Mouse (Mus musculus) CH12.LX (cell line): ENCODE results near the gene Ifnar1. TPM values are rescaled to one million over a fixed set of nuclear protein-coding genes. Genes with fewer than 3 reads are reported as not detected.

ENCODE experiments used
- DNase-seq: peaks from one replicate; pipeline ENCODE4 v3.0.0-alpha.2; 2013; ENCODE audit errors: extremely low read depth
- H3K27ac ChIP-seq: 2 replicates; pipeline ENCODE4 v1.5.1; 2012; ENCODE audit warnings: low read depth, mild to moderate bottlenecking, control low read depth, moderate library complexity; ENCODE audit not compliant: insufficient read depth
- H3K27me3 ChIP-seq: replicated peaks from 2 replicates; pipeline ENCODE3; 2012; ENCODE audit warnings: inconsistent platforms
- H3K36me3 ChIP-seq, 2 experiments: replicated peaks in 1 of 2; 2 replicates each; pipeline versions ENCODE3 to v1.6.1; 2012; ENCODE audit warnings: inconsistent platforms in 1 of 2, low read length in 1 of 2, mild to moderate bottlenecking in 1 of 2, mixed read lengths in 1 of 2, moderate library complexity in 1 of 2; ENCODE audit not compliant: control insufficient read depth in 1 of 2, insufficient read depth in 1 of 2
- H3K4me1 ChIP-seq, 2 experiments: 2 replicates each; pipeline ENCODE4 v1.6.1; 2012; ENCODE audit warnings: inconsistent platforms in 1 of 2, moderate library complexity in 1 of 2; ENCODE audit not compliant: insufficient read depth in 2 of 2, control insufficient read depth in 1 of 2
- H3K4me2 ChIP-seq: 2 replicates; pipeline ENCODE4 v1.6.1; 2012; ENCODE audit warnings: low read depth, mild to moderate bottlenecking, control low read depth; ENCODE audit not compliant: poor library complexity, insufficient read depth, severe bottlenecking
- H3K4me3 ChIP-seq, 3 experiments: fragments of 150-350 bp in 1 of 3; sonication (generic) in 1 of 3; replicated peaks in 1 of 3; 2 replicates each; pipeline versions ENCODE3 to v1.5.1; 2011 to 2012; ENCODE audit warnings: low read depth in 2 of 3, low read length in 2 of 3, mild to moderate bottlenecking in 2 of 3, moderate library complexity in 2 of 3, control low read depth in 1 of 3, improper control_type of control experiment in 1 of 3, inconsistent platforms in 1 of 3, mixed read lengths in 1 of 3; ENCODE audit not compliant: poor library complexity in 1 of 3
- H3K79me2 ChIP-seq: replicated peaks from 2 replicates; pipeline ENCODE4 v1.6.1; 2012; ENCODE audit warnings: mild to moderate bottlenecking, moderate library complexity; ENCODE audit not compliant: control insufficient read depth, poor library complexity, insufficient read depth, severe bottlenecking; ENCODE audit errors: extremely low read depth
- H3K9ac ChIP-seq: 2 replicates; pipeline ENCODE4 v1.6.1; 2012; ENCODE audit warnings: low read depth, mild to moderate bottlenecking, control low read depth, moderate library complexity; ENCODE audit not compliant: insufficient read depth
- H3K9me3 ChIP-seq: replicated peaks from 2 replicates; pipeline ENCODE3; 2012; ENCODE audit warnings: low read length, inconsistent platforms, mixed read lengths
- BHLHE40 ChIP-seq: IDR thresholded peaks from 2 replicates; pipeline ENCODE4 v1.6.1; 2011; ENCODE audit warnings: mild to moderate bottlenecking, low read depth, low read length, improper control_type of control experiment
- CHD1 ChIP-seq: IDR thresholded peaks from 2 replicates; pipeline ENCODE4 v1.6.1; 2012; ENCODE audit warnings: low read depth, low read length, improper control_type of control experiment, inconsistent platforms
- CHD2 ChIP-seq: IDR thresholded peaks from 2 replicates; pipeline ENCODE4 v1.6.1; 2011; ENCODE audit warnings: low read length, improper control_type of control experiment
- E2F4 ChIP-seq: IDR thresholded peaks from 2 replicates; pipeline ENCODE4 v1.6.1; 2011; ENCODE audit warnings: low read depth, low read length, improper control_type of control experiment; ENCODE audit not compliant: insufficient replicate concordance
- ELF1 ChIP-seq: IDR thresholded peaks from 2 replicates; pipeline ENCODE4 v1.6.1; 2014; ENCODE audit warnings: low read depth, mild to moderate bottlenecking, inconsistent platforms, low read length, improper control_type of control experiment
- EP300 ChIP-seq: IDR thresholded peaks from 2 replicates; pipeline ENCODE4 v1.6.1; 2011; ENCODE audit warnings: low read length, improper control_type of control experiment
- ETS1 ChIP-seq: conservative IDR thresholded peaks from 2 replicates; pipeline ENCODE4 v1.6.1; 2012; ENCODE audit warnings: low read depth, mild to moderate bottlenecking, inconsistent platforms, low read length, improper control_type of control experiment, moderate library complexity
- HCFC1 ChIP-seq: IDR thresholded peaks from 2 replicates; pipeline ENCODE4 v1.6.1; 2012; ENCODE audit warnings: low read depth, mild to moderate bottlenecking, inconsistent platforms, low read length, improper control_type of control experiment
- IRF4 ChIP-seq: IDR thresholded peaks from 2 replicates; pipeline ENCODE4 v1.6.1; 2014; ENCODE audit warnings: low read depth, mild to moderate bottlenecking, inconsistent platforms, low read length, improper control_type of control experiment
- JUND ChIP-seq: conservative IDR thresholded peaks from 2 replicates; pipeline ENCODE4 v1.6.1; 2011; ENCODE audit warnings: low read depth, low read length, improper control_type of control experiment
- KAT2A ChIP-seq: IDR thresholded peaks from 2 replicates; pipeline ENCODE4 v1.6.1; 2012; ENCODE audit warnings: low read length, improper control_type of control experiment, inconsistent platforms; ENCODE audit not compliant: insufficient replicate concordance
- MAFK ChIP-seq: IDR thresholded peaks from 2 replicates; pipeline ENCODE4 v1.6.1; 2011; ENCODE audit warnings: low read length, improper control_type of control experiment; ENCODE audit not compliant: insufficient replicate concordance
- MEF2A ChIP-seq: IDR thresholded peaks from 2 replicates; pipeline ENCODE4 v1.6.1; 2014; ENCODE audit warnings: low read depth, mild to moderate bottlenecking, inconsistent platforms, low read length, improper control_type of control experiment, borderline replicate concordance
- MXI1 ChIP-seq: IDR thresholded peaks from 2 replicates; pipeline ENCODE4 v1.6.1; 2011; ENCODE audit warnings: mild to moderate bottlenecking, low read depth, low read length, improper control_type of control experiment
- NELFE ChIP-seq: IDR thresholded peaks from 2 replicates; pipeline ENCODE4 v1.6.1; 2011; ENCODE audit warnings: low read depth, low read length, improper control_type of control experiment
- NRF1 ChIP-seq: IDR thresholded peaks from 2 replicates; pipeline ENCODE4 v1.6.1; 2014; ENCODE audit warnings: low read depth, mild to moderate bottlenecking, inconsistent platforms, low read length, improper control_type of control experiment, moderate library complexity
- PAX5 ChIP-seq: IDR thresholded peaks from 2 replicates; pipeline ENCODE4 v1.6.1; 2012; ENCODE audit warnings: low read length, inconsistent platforms, mixed read lengths
- POLR2AphosphoS2 ChIP-seq: IDR thresholded peaks from 2 replicates; pipeline ENCODE4 v1.6.1; 2011; ENCODE audit warnings: low read depth, low read length, improper control_type of control experiment
- RAD21 ChIP-seq: IDR thresholded peaks from 2 replicates; pipeline ENCODE4 v1.6.1; 2011; ENCODE audit warnings: low read depth, mild to moderate bottlenecking, low read length, improper control_type of control experiment, moderate library complexity
- RCOR1 ChIP-seq: conservative IDR thresholded peaks from 2 replicates; pipeline ENCODE4 v1.6.1; 2012; ENCODE audit warnings: low read depth, mild to moderate bottlenecking, inconsistent platforms, low read length, improper control_type of control experiment
- SIN3A ChIP-seq: IDR thresholded peaks from 2 replicates; pipeline ENCODE4 v1.6.1; 2012; ENCODE audit warnings: low read length, improper control_type of control experiment, inconsistent platforms
- SMC3 ChIP-seq: IDR thresholded peaks from 2 replicates; pipeline ENCODE4 v1.6.1; 2011; ENCODE audit warnings: low read depth, low read length, improper control_type of control experiment
- TBP ChIP-seq: conservative IDR thresholded peaks from 2 replicates; pipeline ENCODE4 v1.6.1; 2011; ENCODE audit warnings: low read depth, low read length, improper control_type of control experiment
- TCF12 ChIP-seq: IDR thresholded peaks from 2 replicates; pipeline ENCODE4 v1.6.1; 2014; ENCODE audit warnings: low read depth, mild to moderate bottlenecking, inconsistent platforms, low read length, improper control_type of control experiment
- UBTF ChIP-seq: IDR thresholded peaks from 2 replicates; pipeline ENCODE4 v1.6.1; 2012; ENCODE audit warnings: low read depth, mild to moderate bottlenecking, inconsistent platforms, low read length, improper control_type of control experiment, moderate library complexity
- USF1 ChIP-seq: IDR thresholded peaks from 2 replicates; pipeline ENCODE4 v1.6.1; 2014; ENCODE audit warnings: low read depth, mild to moderate bottlenecking, inconsistent platforms, low read length, improper control_type of control experiment
- ZC3H11A ChIP-seq: IDR thresholded peaks from 2 replicates; pipeline ENCODE4 v1.6.1; 2012; ENCODE audit warnings: low read depth, mild to moderate bottlenecking, inconsistent platforms, low read length, improper control_type of control experiment
- ZKSCAN1 ChIP-seq: IDR thresholded peaks from 2 replicates; pipeline ENCODE4 v1.6.1; 2012; ENCODE audit warnings: low read depth, inconsistent platforms, low read length, improper control_type of control experiment, borderline replicate concordance
- dilution Hi-C: fragments of 300-500 bp; cut with MboI; formaldehyde crosslinking; loops from 2 replicates; pipeline ENCODE4 v1.14.3; 2020; ENCODE audit warnings: low sequenced_read_pairs; ENCODE audit not compliant: extremely low pct_unique_long_range_greater_than_20kb, extremely low pct_ligation_motif_present
- in situ Hi-C: fragments of 300-500 bp; cut with MboI; formaldehyde crosslinking; loops from 3 replicates; pipeline ENCODE4 v1.14.3; 2019; ENCODE audit warnings: low sequenced_read_pairs, low pct_ligation_motif_present, low pct_unique_long_range_greater_than_20kb, mixed read lengths
- polyA plus RNA-seq: library from polyadenylated mRNA; unstranded; fragments of >175 nt; gene quantifications from 2 replicates; pipeline ENCODE4 v1.2.1, GENCODE M21; 2012; ENCODE audit warnings: low read depth; ENCODE audit not compliant: insufficient read length
- total RNA-seq, 2 experiments: library from RNA; depleted of rRNA; stranded (reverse); fragments of 300-350 nt in 1 of 2; fragments of >200 nt in 1 of 2; gene quantifications; 2 replicates each; pipeline ENCODE4 v1.2.3; 2012 to 2014

The Ifnar1 gene
- total and polyA plus RNA-seq, 3 experiments, result 32.8 to 49.4 (median 40.3) TPM

GRCm38 (mm10) chr16:91463836-91464400, 21.1 kb upstream of the Ifnar1 start:
- H3K9me3 ChIP-seq, result peaks cover 11% of the 10 kb centered on the region
- peak overlapping the region; percentile 86 for H3K4me2 ChIP-seq
- H3K4me3 ChIP-seq, result peak overlapping the region; percentile 67 to 74 (median 69)
- H3K79me2 ChIP-seq, result no peaks in the 10 kb centered on the region
- H3K9ac ChIP-seq, result peak overlapping the region; percentile 86
- H3K27ac ChIP-seq, result no peak overlapping the region
- dilution Hi-C loops, result no loop called here
- in situ Hi-C loops, result no loop called here
- H3K4me1 ChIP-seq, result peaks cover 11 to 65% of the 10 kb centered on the region in 2 experiments; a peak in 3 of 4 replicates
- peaks cover 0 to 13% of the 10 kb centered on the region in 2 experiments for H3K36me3 ChIP-seq
- no peak for DNase-seq
- no peaks in the 10 kb centered on the region for H3K27me3 ChIP-seq
- TF ChIP-seq IRF4, result no peak
- no peak for TF ChIP-seq HCFC1
- no peak; the same call in 1 of the 2 replicates for TF ChIP-seq POLR2AphosphoS2
- TF ChIP-seq ELF1, result no peak

DNA sequence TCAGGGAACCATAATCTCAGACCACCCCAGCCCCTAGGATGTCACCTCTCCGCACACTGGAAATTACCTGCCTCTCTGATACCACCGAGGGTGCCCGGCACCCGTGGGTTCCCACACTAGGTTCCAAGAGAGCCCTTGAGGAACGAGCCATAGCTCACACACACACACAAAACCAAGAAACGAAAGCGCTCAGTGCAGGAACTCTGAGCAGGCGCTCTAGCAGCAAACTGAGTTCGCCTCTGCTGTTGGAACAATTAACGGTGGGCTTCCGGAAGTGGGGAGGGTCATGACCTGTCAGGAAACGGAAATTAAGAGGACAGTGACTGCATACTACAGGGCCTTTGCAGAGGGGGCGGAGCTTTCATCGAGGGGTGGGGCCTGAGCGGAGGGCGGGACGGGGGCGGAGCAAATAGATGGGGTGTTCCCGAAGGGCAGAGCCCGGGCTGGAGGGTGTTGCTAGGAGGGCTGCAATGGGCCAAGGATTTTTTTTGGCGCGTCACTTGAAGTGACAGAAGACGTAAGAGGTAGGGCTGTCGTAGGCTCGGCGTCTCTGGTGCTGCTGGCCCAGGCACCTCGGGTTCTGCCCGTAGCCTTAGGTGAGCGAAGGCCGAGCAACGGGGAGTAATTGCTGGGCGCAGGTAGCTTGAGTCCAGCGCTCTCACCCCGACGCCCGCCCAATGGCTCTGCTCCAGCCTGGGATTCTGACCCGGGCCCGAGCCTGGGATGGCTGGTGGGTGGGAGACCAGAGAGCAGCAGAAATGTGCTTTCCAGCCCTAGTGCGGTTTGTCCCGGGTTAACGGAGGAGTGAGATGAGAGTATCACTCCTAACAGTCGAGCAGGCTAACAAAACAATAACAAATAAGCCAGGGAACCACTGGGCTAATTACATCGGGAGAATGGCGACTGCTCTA, 20.2 kb upstream of the Ifnar1 start:
- DNase-seq, result peak; percentile 98
- no peaks in the 10 kb centered on the region for H3K79me2 ChIP-seq
- H3K4me1 ChIP-seq, result peaks cover 8 to 57% of the 10 kb centered on the region in 2 experiments; a peak in 3 of 4 replicates
- peaks cover 0 to 21% of the 10 kb centered on the region in 2 experiments for H3K36me3 ChIP-seq
- in situ Hi-C loops, result no loop called here
- H3K4me2 ChIP-seq, result peak overlapping the region; percentile 86
- H3K9me3 ChIP-seq, result peaks cover 12% of the 10 kb centered on the region
- peak overlapping the region; percentile 39 for H3K27ac ChIP-seq
- H3K4me3 ChIP-seq, result peak overlapping the region; percentile 67 to 74 (median 69)
- no peaks in the 10 kb centered on the region for H3K27me3 ChIP-seq
- H3K9ac ChIP-seq, result peak overlapping the region; percentile 86
- dilution Hi-C loops, result no loop called here
- TF ChIP-seq E2F4 (peak; percentile 85; the same call in 1 of the 2 replicates), ETS1 (peak; percentile 39), NELFE (peak; percentile 97), RAD21 (no peak), MAFK (no peak), JUND (peak; percentile 27; the same call in 1 of the 2 replicates), MEF2A (peak; percentile 71), CHD1 (0 out of 2 replicates have a peak, but pooled peaks have one; percentile 52), ZKSCAN1 (no peak), UBTF (no peak), PAX5 (no peak), TCF12 (peak; percentile 90), KAT2A (peak; percentile 86; the same call in 1 of the 2 replicates), EP300 (no peak), CHD2 (peak; percentile 84), NRF1 (peak; percentile 71), BHLHE40 (peak; percentile 40), SMC3 (peak; percentile 5), HCFC1 (peak; percentile 89), USF1 (no peak), IRF4 (peak; percentile 71), SIN3A (peak; percentile 95), ELF1 (peak; percentile 93), MXI1 (peak; percentile 88), RCOR1 (peak; percentile 63; the same call in 1 of the 2 replicates), ZC3H11A (no peak), TBP (peak; percentile 94)
